11 mouse cellular contexts compared by ENCODE assay signal in genomic region chr13:94838756-94839337, GRCm38 (mm10). TPM values are rescaled to one million over a fixed set of nuclear protein-coding genes. Genes with fewer than 3 reads are reported as not detected.
A peak's percentile ranks its signal among the peaks of the same experiment; 100 is the strongest.
DNase-seq lines count a peak whose midpoint lies in the region; ATAC-seq lines count a peak whose summit lies in the region.
"Had no signal": no experiment of that assay in that cellular context is flagged by ENCODE, and none has a peak within 500 bp of the region (broad histone marks: within the 10 kb centered on the region; RNA-seq: fewer than 3 reads in every experiment).

No protein-coding gene starts in this region.

- 0 out of 2 replicates have a peak, but pooled peaks cover 6% of the 10 kb centered on the region for H3K36me3 ChIP-seq in intestine, embryonic 16.5 days (ENCODE audit: control insufficient read depth, insufficient read depth, low read length)
- peaks cover 7% of the 10 kb centered on the region for H3K36me3 ChIP-seq in intestine, embryonic 15.5 days
- peaks cover 31% of the 10 kb centered on the region; the same call in 1 of the 2 replicates for H3K36me3 ChIP-seq in hindbrain, embryonic 14.5 days (replicated peaks; ENCODE audit: control insufficient read depth, insufficient read depth)

- H3K9ac ChIP-seq in intestine, embryonic 16.5 days (ENCODE audit: low read depth, low read length) = no peak overlapping the region
- H3K9ac ChIP-seq in intestine, embryonic 15.5 days = no peak overlapping the region
- no peak overlapping the region for H3K9ac ChIP-seq in hindbrain, embryonic 14.5 days
- H3K9ac ChIP-seq: liver, embryonic 14.5 days had no signal

- H3K27me3 ChIP-seq in intestine, embryonic 16.5 days (replicated peaks; ENCODE audit: control insufficient read depth, insufficient read depth, low read length) = no peaks in the 10 kb centered on the region
- no peaks in the 10 kb centered on the region for H3K27me3 ChIP-seq in intestine, embryonic 15.5 days (replicated peaks)
- no peaks in the 10 kb centered on the region for H3K27me3 ChIP-seq in hindbrain, embryonic 14.5 days (ENCODE audit: control insufficient read depth, insufficient read depth, low read length)

- no peak overlapping the region for H3K4me2 ChIP-seq in intestine, embryonic 16.5 days (ENCODE audit: low read depth, low read length)
- H3K4me2 ChIP-seq in intestine, embryonic 15.5 days (replicated peaks) = no peak overlapping the region
- H3K4me2 ChIP-seq in hindbrain, embryonic 14.5 days (replicated peaks) = no peak overlapping the region

- 81% methylated on average over 8 of the region's 8 CpGs for WGBS in intestine, embryonic 16.5 days
- WGBS in intestine, embryonic 15.5 days = 82% methylated on average over 8 of the region's 8 CpGs
- 74% methylated on average over 8 of the region's 8 CpGs for WGBS in hindbrain, embryonic 14.5 days

- H3K4me3 ChIP-seq in intestine, embryonic 16.5 days (ENCODE audit: low read length) = no peak overlapping the region
- no peak overlapping the region for H3K4me3 ChIP-seq in intestine, embryonic 15.5 days (replicated peaks)
- no peak overlapping the region for H3K4me3 ChIP-seq in hindbrain, embryonic 14.5 days (replicated peaks; ENCODE audit: low read length)

- DNase-seq in right cerebral cortex, adult 2 months (ENCODE audit: low spot score in 2 of 2) = peak; percentile 10 to 12
- no peak for DNase-seq in right cerebral cortex, postnatal 10 days (ENCODE audit: low spot score in 2 of 2)
- DNase-seq in hindbrain, embryonic 14.5 days (ENCODE audit: low spot score) = peak; percentile 52
- no peak for DNase-seq in adrenal gland, postnatal 4 days (ENCODE audit: low spot score in 2 of 2)
- no peak for DNase-seq in adipocyte (ENCODE audit: low spot score)
- DNase-seq: kidney, postnatal 25 days had no signal

- no peak overlapping the region for H3K27ac ChIP-seq in intestine, embryonic 16.5 days (ENCODE audit: low read length)
- no peak overlapping the region for H3K27ac ChIP-seq in intestine, embryonic 15.5 days
- H3K27ac ChIP-seq in hindbrain, embryonic 14.5 days = peak overlapping the region; percentile 63
- H3K27ac ChIP-seq: liver, embryonic 14.5 days had no signal

- ATAC-seq in intestine, embryonic 16.5 days = peak; percentile 50; the same call in 1 of the 2 replicates
- ATAC-seq in intestine, embryonic 15.5 days = no peak
- ATAC-seq in hindbrain, embryonic 14.5 days (ENCODE audit: low FRiP score) = peak; percentile 74; the same call in 1 of the 2 replicates

- H3K4me1 ChIP-seq in intestine, embryonic 16.5 days (ENCODE audit: control insufficient read depth, insufficient read depth, low read length) = no peaks in the 10 kb centered on the region
- H3K4me1 ChIP-seq in intestine, embryonic 15.5 days (replicated peaks) = peaks cover 6% of the 10 kb centered on the region; the same call in 1 of the 2 replicates
- H3K4me1 ChIP-seq in hindbrain, embryonic 14.5 days (replicated peaks; ENCODE audit: control insufficient read depth, insufficient read depth, low read length) = 0 out of 2 replicates have a peak, but pooled peaks cover 8% of the 10 kb centered on the region

- no peaks in the 10 kb centered on the region for H3K9me3 ChIP-seq in intestine, embryonic 16.5 days (ENCODE audit: control insufficient read depth, low read length)
- H3K9me3 ChIP-seq in intestine, embryonic 15.5 days = no peaks in the 10 kb centered on the region
- no peaks in the 10 kb centered on the region for H3K9me3 ChIP-seq in hindbrain, embryonic 14.5 days (ENCODE audit: control insufficient read depth, low read length)

RNA-seq across cellular contexts. Expression of gene Otp, which starts 36.6 kb away (rescaled TPM):
- polyA plus RNA-seq in intestine, embryonic 16.5 days (2015; fragmentation: Nextera tagmentation; extraction: Ambion mirVana) = not detected in 2 replicates
- polyA plus RNA-seq in intestine, embryonic 15.5 days (2015; fragmentation: Nextera tagmentation; extraction: Ambion mirVana) = not detected in 2 replicates
- polyA plus RNA-seq in hindbrain, embryonic 14.5 days (2014; fragmentation: Nextera tagmentation; extraction: Ambion mirVana) = 9.2 and 10.6 TPM in 2 replicates
- total RNA-seq in adrenal gland, postnatal 4 days (2021) = not detected
- total RNA-seq: common myeloid progenitor, adult 5-6 weeks; megakaryocyte, adult 5-6 weeks had no signal
- polyA plus RNA-seq: liver, embryonic 14.5 days had no signal

RNA-seq across cellular contexts. Expression of gene Tbca, which starts 50.1 kb away (rescaled TPM):
- polyA plus RNA-seq in intestine, embryonic 16.5 days (2015; fragmentation: Nextera tagmentation; extraction: Ambion mirVana) = 216 and 217 TPM in 2 replicates
- 227 and 241 TPM in 2 replicates for polyA plus RNA-seq in intestine, embryonic 15.5 days (2015; fragmentation: Nextera tagmentation; extraction: Ambion mirVana)
- 285 and 314 TPM in 2 replicates for polyA plus RNA-seq in hindbrain, embryonic 14.5 days (2014; fragmentation: Nextera tagmentation; extraction: Ambion mirVana)
- 100 to 1,000 TPM; 233 to 240 TPM for total RNA-seq in adrenal gland, postnatal 4 days (2021)

Comparison
In these comparisons a context has a peak if more than half of its experiments do, and no peak if none do; other contexts are left out.
1. DNase-seq: peak in right cerebral cortex, adult 2 months (2 of 2) and hindbrain, embryonic 14.5 days (single experiment); none in right cerebral cortex, postnatal 10 days (0 of 2), adrenal gland, postnatal 4 days (0 of 2) and adipocyte (single experiment).
2. RNA of gene Otp, which starts 36.6 kb away (polyA plus RNA-seq): 9.2 to 10.6 TPM in hindbrain, embryonic 14.5 days; not detected in intestine, embryonic 16.5 days and not detected in intestine, embryonic 15.5 days; every median in the first group is over 10 times any median in the second.